Mouse (Mus musculus): Measurements from ENCODE around the gene Actr2.
"Not testable (repeated sequence)": the region's sequence is repeated elsewhere in the genome, so short reads cannot be mapped to it uniquely, and the experiment has no call there.

Gene Actr2

DNA sequence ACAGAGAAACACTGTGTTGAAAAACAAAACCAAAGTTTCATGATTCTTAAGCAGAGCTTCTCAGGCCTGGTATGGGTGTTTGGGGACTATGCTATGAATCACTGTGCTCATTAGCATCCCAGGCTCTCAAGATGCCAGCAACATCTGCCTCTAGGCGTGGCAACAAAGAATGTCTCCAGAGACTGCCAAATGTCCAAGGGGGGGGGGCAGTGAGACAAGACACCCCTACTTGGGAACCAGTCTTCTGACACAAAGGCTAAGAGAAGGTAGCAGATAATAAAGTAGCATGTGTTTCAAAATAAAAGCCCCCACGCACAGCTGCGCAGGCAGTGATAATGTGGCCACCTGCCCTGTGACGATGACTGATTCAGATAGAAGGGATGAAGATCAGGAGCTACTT is 69.5 kb downstream of the Actr2 start:
- no peak for DNase-seq

DNA sequence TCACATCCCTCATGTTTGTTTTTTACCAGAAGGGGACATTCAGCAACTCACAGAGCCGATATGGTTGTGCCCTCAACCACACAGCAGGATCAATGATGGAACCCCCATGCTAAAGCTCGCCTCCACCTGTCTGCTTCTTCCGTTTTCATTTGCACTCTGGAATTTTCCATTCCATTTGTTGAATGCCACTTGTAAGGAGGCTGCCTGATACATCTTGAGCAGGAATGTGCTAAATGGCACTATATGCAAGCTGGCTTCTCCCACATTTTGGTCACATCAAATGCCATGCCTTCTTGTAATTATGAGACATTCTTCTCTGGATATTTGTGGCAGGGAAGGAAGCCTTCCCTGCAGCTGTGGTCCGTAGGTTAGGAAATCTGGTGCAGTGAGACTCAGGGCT is 70.6 kb downstream of the Actr2 start:
- DNase-seq = no peak

DNA sequence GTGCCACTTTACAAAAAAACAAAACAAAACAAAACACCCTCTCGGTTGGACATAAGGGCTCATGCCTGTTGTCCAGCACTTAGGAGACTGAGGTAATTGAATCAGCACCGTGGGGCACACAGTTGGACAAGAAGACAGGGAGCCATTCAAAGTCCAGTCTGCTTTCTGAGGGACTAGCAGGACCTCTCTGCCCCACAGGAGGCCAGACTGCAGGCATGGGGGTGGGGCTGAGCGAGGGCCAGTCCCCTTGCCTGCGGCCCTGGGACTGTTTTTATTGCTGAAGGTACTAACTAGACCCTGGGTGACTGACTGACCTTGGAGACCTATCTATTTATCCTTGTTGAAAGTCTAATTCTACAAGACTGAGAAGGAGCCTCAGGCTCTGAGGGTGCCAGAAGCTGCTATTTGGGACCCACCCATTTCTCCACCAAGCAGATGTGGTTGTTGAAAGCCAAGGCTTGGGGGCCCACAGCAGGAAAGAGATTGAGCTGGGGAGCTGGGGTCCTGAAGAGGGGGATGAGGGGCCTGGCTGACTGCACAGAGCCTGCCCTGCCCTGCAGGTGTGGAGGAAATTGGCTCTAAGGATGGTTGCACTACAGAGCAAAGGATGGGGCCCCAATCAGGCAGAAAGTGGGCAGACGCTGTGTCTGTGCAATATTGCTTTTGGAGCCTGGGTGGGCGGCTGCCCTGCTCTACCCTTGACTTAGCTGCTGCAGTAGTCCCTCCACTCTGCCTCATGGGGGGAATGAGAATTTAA is 71.4 kb downstream of the Actr2 start:
- DNase-seq = peak; percentile 57

DNA sequence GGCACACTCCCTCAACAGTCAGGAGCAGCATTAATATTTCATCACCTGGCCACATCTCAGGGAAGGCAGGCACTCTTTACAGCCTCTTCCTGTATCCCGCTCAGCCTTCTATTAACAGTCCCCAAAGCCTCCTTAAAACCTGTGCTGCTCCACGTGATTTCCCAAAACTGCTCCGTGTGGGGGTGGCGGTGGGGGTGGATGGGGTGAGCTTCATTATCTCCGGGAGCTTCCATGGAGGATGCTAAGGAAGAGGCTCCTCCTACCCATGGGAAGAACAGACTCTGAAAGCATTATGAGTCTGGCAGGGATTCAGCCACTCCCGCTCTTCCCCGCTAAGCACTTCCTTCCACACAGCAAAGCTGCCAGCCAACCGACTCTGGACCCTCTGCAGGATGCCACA is 74.0 kb downstream of the Actr2 start:
- DNase-seq = no peak

DNA sequence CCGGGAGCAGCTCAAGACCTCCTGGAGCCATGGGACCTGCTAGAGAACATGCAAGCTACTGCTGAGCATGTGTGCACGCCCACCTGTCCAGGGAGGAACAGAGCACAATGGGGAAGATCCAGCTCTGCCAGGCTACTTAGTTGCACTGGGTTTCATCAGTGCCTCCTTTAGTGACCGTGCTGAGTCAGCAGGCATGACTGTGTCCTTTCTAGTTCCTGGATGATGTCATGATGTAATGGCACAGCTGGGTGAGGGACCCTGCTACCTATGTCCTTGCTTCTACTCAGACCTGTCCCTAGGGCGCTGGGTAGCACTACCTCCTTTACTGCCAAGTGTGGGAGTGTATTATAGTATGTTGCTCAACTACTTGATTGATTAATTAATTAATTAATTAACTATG is 75.0 kb downstream of the Actr2 start:
- DNase-seq = no peak

DNA sequence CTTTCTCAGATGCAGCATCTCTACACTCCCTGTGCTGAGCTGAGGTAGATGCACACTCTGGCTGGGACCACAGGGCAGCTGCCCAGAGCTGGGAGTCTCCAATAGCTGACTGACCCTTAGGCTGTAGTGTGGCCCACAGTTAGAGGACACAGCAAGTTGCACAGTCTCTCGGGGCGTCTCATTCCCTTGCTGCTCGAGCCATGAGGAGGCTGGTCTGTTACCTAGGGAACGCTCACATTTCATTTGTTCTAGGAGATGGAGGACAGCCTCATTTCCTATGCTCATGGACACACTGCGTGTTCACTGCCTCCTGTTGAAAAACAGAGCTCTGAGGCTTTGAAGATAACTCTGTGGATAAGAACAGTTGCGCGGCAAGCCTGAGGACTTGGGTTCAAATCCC is 76.7 kb downstream of the Actr2 start:
- DNase-seq = no peak

DNA sequence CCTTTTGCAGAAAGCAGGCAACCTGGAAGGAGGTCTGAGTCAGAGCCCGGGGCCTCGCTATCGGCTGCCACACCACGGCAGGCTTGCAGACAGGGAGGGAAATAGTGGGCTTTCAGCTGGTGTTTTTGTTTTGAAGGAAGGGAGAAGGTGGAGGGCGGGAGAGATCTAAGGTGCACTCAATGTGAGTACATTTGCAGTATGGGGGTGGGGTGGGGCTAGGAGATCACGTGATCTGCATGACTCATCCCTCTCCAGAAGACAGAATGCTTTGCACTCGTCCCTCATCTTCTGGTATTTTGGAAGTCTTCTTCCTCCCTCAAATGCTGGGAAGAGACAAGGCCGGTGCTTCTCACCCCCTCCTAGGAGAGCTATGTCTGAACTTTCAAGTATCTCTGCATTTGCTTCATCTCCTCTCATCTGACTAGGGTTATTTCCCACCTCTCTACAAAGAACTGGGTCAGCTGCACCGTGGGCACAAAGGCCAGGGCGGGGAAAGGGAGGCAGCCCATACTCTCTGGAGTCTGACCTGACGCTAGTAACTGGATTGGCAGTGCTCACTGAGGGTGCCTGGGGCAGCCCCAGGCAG is 77.3 kb downstream of the Actr2 start:
- DNase-seq = peak; percentile 65

DNA sequence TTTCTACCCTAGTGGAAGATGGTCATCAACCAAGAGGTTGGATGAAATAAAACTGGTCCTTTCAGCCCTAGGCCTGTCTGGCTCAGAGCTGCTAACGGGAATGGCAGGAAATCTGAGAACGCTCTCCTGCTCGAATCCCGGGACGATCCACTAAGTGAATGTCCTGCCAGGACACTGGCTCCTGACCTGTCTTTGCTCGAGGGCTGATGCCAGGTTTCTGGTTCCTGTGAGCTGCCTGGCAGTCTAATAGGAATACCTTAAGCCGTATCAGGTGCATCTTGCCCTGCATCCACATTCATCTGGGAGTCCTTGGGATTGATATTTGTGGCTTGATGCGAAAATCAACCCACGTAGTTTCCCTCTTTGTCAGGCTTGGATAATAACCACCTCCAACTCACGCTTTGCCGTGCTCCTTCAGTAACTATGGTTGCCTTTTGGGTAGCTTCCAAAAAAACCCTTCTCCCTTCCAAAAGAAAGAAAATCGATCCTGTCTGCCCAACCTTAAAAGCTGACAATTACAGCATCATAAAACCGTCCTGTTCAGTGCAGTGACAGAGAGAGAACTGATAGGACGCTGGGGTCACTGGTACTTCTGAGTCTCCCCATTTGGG is 78.3 kb downstream of the Actr2 start:
- DNase-seq = no peak

DNA sequence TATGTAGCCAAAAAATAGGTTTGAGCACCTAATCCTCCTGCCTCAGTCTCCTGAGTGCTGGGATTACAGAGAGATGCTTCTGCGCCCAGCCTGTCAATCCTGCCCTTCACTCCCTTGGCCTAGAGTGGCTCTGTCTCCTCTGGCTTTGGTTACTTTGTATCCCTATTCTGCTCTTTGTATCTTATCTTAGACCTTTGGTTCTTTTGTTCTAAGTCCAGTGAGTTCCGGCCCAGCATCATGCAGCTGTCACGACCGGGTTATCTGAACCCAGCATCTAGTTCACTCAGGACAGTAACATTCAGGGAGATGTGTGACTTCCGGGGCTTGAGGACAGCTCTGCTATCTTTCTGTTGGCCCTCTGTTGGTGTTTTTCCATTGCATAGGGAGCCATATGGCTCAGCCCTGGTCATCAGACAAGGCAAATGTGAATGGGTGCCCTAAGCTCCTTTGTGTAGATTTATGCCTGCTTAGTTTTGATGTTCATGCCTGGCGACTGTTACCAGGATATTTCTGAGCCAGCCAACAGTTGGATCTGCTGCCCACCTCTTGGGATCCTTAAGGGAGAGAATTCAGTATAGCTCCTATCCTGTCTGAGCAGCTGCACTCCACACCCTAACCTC is 79.1 kb downstream of the Actr2 start:
- DNase-seq = no peak

DNA sequence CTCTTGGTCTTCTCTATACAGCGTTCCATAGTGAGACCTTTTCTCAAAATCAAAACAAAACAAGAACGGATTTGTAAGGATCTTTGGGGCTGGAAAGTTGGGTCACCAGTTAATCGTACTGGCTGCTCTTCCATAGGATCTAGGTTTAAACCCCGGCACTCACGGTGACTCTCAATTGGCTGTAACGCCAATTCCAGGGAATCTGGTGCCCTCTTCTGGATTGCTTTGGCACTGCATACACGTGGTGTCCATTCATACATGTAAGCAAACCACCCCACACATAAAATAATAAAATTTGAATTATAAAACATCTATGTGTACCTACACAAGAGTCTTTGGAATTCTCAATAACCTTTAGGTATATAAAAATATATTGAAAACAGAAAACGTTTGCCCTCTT is 81.2 kb downstream of the Actr2 start:
- DNase-seq = peak; percentile 53

DNA sequence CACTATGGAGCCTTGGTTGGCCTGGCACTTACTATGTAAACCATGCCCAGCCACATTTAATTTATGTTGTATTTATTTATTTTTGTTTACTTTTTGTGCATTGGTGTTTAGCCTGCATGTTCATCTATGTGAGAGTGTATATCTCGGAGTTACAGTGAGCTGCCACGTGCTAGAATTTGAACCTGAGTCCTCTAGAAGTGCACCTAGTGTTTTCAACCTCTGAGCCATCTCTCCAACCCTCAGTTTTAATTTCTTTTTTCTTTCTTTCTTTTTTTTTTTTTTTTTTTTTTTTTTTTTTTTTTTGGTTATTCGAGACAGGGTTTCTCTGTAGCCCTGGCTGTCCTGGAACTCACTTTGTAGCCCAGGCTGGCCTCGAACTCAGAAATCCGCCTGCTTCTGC is 81.7 kb downstream of the Actr2 start:
- DNase-seq = not testable (repeated sequence)

DNA sequence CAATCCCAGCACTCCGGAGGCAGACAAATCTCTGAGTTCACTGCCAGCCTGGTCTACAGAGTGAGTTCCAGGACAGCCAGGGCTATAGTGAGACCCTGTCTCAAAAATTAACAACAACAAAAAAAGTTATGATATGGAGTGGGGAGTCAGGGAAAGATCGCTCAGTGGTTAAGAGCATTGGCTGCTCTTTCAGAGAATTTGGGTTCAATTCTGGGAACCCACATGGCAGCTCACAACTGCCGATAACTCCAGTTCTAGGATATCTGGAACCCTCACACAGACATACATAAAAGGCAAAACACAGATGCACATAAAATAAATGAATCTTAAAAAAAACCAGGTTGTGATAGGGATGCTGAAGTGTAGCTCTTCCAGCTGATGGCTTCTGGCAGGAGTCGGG is 83.7 kb downstream of the Actr2 start:
- DNase-seq = no peak

DNA sequence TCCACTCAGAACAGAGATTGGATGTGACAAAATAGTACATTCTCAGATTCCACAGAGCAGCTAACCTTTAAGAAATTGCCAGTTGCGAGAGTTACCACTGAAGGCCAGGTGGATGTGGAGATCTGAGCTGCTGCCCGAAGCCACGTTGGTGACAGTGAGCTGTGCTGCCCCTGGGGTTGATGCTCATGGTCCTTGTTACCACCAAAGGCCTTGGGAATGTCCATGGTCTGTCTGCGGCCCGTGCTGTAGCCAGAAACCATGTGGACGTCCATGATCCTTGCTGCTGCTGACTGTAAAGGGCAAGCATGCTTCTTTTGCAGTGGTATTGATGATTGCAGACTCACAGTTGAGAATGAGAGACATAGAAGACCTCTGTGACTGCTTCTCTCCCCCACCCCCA is 84.3 kb downstream of the Actr2 start:
- no peak for DNase-seq

DNA sequence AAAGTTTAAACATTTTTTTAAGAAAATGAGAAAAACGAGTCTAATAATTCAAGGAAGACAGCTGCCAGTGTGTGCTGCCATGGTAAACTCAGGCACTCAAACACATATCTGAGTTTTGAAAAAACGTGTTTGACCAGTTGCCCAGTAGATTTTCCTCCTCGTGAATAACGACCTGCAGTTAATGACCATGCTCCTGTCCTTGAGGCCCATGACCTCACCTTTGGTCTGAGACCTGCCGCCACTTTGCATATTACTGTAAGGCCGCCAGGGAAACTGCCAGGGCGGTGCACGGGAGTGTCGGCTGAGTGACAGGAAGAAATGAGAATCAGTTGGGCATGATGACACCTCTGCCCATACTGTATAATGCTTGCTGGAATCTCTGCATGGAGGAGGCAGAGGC is 85.0 kb downstream of the Actr2 start:
- DNase-seq = no peak

DNA sequence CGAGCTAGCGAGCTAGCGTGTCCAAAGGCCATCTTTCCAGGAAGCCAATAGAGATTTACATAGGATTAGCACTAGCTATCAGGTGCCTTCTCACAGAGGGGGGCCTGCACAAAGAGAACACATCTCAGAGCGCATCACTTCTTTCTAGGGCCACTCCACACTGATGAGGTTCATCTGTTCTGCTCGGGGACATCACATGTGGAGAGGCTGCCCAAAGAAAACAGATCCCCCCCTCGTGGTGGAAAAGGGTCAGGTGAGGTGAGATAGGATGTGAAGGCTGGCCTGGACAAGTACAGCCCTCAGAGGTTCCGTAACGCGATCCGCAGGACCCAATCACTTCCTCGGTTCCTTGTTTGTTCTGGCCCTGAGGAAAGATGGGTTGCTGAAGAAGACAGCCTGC is 86.8 kb downstream of the Actr2 start:
- DNase-seq = peak; percentile 24

DNA sequence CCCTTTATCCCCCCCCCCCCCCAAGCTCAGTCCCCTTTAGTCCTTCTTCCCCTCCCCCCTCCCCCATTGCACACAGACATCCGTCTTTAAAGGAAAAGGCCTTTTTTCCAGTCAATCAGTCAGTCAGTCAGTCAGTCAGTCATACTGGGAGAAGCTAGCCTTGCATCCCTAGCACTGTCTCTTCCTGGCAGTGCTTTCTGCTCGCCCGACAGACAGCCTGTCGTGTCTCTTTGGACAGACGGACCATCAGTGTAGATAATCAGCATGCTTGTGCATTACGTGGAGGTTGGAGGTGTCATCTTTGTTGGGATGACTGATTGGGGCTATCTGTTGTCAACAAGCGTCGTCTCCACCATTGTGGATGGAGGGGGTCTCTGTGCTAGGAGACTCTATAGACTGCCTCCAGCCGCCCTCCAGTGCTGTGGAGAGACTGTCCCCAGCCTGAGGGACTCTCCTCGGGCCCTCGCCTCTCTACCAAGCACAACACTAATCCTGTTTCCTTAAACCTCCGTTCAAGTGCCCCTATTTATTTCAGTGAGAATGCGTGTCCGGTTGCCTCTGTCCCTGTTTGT is 89.7 kb downstream of the Actr2 start:
- no peak for DNase-seq

DNA sequence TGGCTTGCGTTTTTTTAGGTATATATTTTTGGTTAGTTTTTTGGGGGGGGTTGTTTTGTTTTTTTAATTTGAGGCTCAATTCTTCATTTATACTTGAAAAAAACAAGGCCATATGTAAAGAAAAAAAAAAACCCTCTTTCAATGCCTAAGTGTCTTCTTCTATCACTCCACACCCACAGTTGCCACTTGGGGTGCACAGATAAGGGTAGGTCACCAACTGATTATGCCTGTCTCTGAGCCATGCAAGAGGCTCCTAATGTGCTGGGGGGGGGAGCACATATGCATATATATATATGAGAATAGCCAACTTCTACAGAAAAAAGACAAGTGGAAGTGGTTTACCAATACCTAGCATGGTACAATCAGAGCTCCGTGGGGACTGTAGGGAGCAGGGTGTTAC is 90.3 kb downstream of the Actr2 start:
- no peak for DNase-seq

DNA sequence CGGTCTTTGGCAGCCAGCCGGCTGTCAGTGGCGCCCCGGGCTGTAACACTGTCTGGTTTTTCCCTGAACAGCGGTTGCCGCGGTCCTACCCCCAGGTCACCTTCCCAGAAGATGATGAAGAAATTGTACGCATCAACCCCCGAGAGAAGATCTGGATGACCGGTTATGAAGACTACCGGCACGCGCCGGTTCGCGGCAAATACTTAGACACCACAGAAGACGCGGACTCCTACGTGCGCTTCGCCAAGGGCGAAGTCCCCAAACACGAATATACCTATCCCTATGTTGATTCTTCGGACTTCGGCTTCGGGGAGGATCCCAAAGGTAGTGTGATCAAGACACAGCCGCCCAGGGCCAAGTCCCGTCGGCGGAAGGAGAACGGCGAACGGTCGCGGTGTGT is 92.0 kb downstream of the Actr2 start:
- DNase-seq = no peak

DNA sequence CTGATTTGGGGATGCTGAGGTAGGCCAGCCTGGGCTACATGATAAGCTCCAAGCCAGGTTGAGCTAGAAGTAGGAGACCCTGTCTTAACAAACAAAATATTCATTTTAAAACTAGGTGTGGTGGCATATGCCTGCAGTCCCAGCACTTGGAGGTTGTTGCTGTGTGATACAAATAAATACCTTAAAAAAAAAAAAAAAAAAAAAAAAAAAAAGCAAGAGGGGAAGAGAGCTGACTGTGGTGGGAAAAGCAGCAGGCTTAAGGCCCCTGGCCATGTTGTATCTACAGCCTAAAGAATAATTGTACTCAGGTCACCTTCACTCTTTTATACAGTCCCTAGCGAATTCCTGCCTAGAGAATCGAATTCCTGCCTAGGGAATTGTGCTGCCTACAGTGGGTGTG is 93.8 kb downstream of the Actr2 start:
- no peak for DNase-seq

DNA sequence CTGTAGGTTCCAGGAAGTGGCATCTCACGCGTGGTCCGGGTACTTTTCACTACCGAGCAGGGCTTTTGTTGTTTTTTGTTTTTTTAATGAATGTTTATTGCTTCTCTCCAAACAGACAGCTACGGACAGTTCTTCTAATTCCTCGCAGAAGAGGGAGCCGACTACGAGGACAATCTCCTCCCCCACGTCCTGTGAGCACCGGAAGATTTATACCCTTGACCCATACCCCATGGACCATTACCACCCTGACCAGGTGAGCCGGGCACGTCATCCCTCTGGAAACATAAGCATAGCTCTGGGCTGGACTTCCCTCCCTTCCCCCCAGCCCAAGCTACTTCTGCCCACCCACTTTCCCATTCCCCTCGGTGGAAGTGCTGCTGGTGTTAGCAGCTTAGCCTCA is 94.8 kb downstream of the Actr2 start:
- DNase-seq = no peak

DNA sequence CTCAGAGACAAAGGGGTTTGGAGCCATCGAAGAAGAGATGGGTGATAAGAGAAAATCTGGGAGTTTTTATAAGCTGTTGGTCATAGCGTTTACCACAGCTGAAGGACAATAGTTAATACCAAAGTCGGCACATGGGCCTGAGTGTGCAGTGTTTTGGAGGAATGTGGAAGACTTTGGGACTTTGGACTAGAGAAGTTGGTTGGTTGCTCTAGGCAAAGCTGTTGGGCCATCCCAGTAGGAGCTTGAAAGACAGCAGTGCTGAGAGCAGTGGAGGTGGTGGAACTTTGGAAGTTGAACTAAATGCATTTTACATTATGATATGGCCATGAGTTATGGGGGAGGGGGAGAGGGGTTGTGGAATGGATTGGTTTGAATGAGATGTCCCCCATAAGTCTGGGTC is 99.3 kb downstream of the Actr2 start:
- no peak for DNase-seq

All from thymus, postnatal 25 days (tissue).